Mouse (Mus musculus) cerebellum, adult 9-10 months (tissue): ENCODE results near the gene Cib3.

Experiments
- DNase-seq: peaks from one replicate; pipeline ENCODE4 v3.0.0; 2022

The Cib3 gene

GRCm38 (mm10) chr8:72210222-72210621 is 2.4 kb downstream of the Cib3 start:
- DNase-seq = no peak

- DNase-seq = no peak
These were observed 4.1 kb downstream of the Cib3 start for GRCm38 (mm10) chr8:72208582-72208981.

GRCm38 (mm10) chr8:72197997-72198396 is 14.6 kb downstream of the Cib3 start:
- DNase-seq = no peak

- DNase-seq = no peak
These were observed 20.6 kb downstream of the Cib3 start for GRCm38 (mm10) chr8:72192065-72192464.

- DNase-seq = no peak
These were observed 22.5 kb downstream of the Cib3 start for GRCm38 (mm10) chr8:72190215-72190539.

- no peak for DNase-seq
These were observed 23.0 kb downstream of the Cib3 start, which contains the start of gene Hsh2d for GRCm38 (mm10) chr8:72189417-72190214. Gene Hsh2d (plus strand): TSS chr8:72189638.

- DNase-seq = no peak
These were observed 24.8 kb downstream of the Cib3 start for GRCm38 (mm10) chr8:72187793-72188331.

- no peak for DNase-seq
These were observed 29.0 kb downstream of the Cib3 start for GRCm38 (mm10) chr8:72183554-72184202.

- peak; percentile 83 for DNase-seq
These were observed 35.2 kb downstream of the Cib3 start for GRCm38 (mm10) chr8:72177346-72177925.

GRCm38 (mm10) chr8:72169681-72170249 is 42.9 kb downstream of the Cib3 start:
- no peak for DNase-seq

GRCm38 (mm10) chr8:72169098-72169668 is 43.5 kb downstream of the Cib3 start:
- no peak for DNase-seq

- DNase-seq = no peak
These were observed 49.8 kb downstream of the Cib3 start for GRCm38 (mm10) chr8:72162821-72163220.

- peak; percentile 100 for DNase-seq
These were observed 51.6 kb downstream of the Cib3 start, which contains the start of gene Rab8a for GRCm38 (mm10) chr8:72160707-72161697. Gene Rab8a (plus strand): TSS chr8:72161200.

GRCm38 (mm10) chr8:72160007-72160406 is 52.6 kb downstream of the Cib3 start:
- no peak for DNase-seq

GRCm38 (mm10) chr8:72158726-72159125 is 53.9 kb downstream of the Cib3 start:
- peak; percentile 39 for DNase-seq

- DNase-seq = no peak
These were observed 54.5 kb downstream of the Cib3 start for GRCm38 (mm10) chr8:72158096-72158495.
